Mouse (Mus musculus): ENCODE data around the gene Asic2.

DNA sequence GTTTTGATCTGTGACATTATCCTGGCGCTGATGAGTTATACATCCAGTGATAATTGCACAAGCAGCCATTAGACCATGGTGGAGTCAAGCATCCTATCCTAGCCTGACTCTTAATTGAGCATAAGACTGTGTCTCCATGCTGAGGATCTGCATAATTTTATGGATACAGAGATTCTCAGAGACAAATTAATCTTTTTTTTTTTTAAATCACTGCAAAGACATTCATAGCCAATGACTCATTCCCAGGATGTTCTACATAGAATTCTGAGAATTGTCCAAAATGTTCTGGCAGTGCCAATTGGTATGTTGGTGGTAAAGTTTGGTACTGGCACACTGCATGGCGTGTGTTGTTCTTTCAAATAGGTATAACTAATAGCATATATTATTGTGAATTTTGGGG lies 272.8 kb downstream of the Asic2 start:
- TF ChIP-seq CTCF (IDR thresholded peaks at IDR 0.05; ENCODE audit: borderline replicate concordance, insufficient read depth, low read length) = no peak
- no peak for TF ChIP-seq POLR2A (IDR thresholded peaks at IDR 0.05; ENCODE audit: low read depth, low read length)

Measured in embryonic fibroblast, embryonic 13.5 days (primary cell).